Mouse (Mus musculus) testis, adult 2 months (tissue): ENCODE results near the gene Itgbl1.

Source experiments
- CTCF ChIP-seq: fragments of 200-500 bp; IDR thresholded peaks from 2 replicates; pipeline ENCODE4 v1.5.1; 2012; ENCODE audit warnings: low read depth, mild to moderate bottlenecking, inconsistent platforms, low read length, moderate library complexity; ENCODE audit not compliant: control insufficient read depth, insufficient read depth, insufficient replicate concordance
- POLR2A ChIP-seq: fragments of 200-500 bp; IDR thresholded peaks from 2 replicates; pipeline ENCODE4 v1.6.1; 2012; ENCODE audit warnings: low read depth, mild to moderate bottlenecking, inconsistent platforms, low read length, moderate library complexity; ENCODE audit not compliant: control insufficient read depth

GRCm38 (mm10) chr14:123967996-123968395, 308.2 kb downstream of the Itgbl1 start:
- no peak for TF ChIP-seq CTCF
- TF ChIP-seq POLR2A, result no peak
